In the genomic region with DNA sequence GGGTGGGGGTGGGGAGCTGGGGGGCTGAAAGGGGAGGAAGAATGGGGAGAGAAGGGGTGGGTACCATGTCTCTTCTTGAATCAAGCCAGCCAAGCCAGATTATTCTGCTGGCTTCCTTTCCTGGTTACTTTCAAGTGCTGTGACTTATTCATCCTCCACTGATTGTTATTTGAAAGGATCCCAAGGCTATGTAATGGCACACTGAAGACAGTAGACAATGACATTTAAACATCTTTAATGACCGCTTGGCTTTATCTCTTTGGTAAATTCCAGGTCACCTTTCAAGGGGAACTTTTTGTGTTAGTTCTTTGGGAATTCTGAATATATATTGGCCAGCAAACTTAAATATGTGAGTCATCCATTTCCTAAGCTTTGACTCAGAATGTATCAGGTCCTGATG, we compare ENCODE assay signal across 11 mouse cellular contexts. TPM values are rescaled to one million over a fixed set of nuclear protein-coding genes. Genes with fewer than 3 reads are reported as not detected.
DNase-seq lines count a peak whose midpoint lies in the region; ATAC-seq lines count a peak whose summit lies in the region.
"Had no signal": no experiment of that assay in that cellular context is flagged by ENCODE, and none has a peak within 500 bp of the region (broad histone marks: within the 10 kb centered on the region; RNA-seq: fewer than 3 reads in every experiment).

No protein-coding gene starts in this region.

- 60% methylated on average over 1 of the region's 1 CpGs for WGBS in hindbrain, embryonic 10.5 days
- 39% methylated on average over 1 of the region's 1 CpGs for WGBS in hindbrain, embryonic 13.5 days
- WGBS in embryonic facial prominence, embryonic 10.5 days = 57% methylated on average over 1 of the region's 1 CpGs
- 31% methylated on average over 1 of the region's 1 CpGs for WGBS in limb, embryonic 10.5 days

- peaks cover 41% of the 10 kb centered on the region for H3K27me3 ChIP-seq in hindbrain, embryonic 10.5 days (ENCODE audit: insufficient read depth, poor library complexity, severe bottlenecking)
- H3K27me3 ChIP-seq in hindbrain, embryonic 13.5 days = peaks cover 40% of the 10 kb centered on the region
- H3K27me3 ChIP-seq in embryonic facial prominence, embryonic 10.5 days (replicated peaks; ENCODE audit: low read depth, poor library complexity, severe bottlenecking) = peaks cover 18% of the 10 kb centered on the region
- no peaks in the 10 kb centered on the region for H3K27me3 ChIP-seq in limb, embryonic 10.5 days (ENCODE audit: low read depth, poor library complexity, severe bottlenecking)

- peaks cover 34% of the 10 kb centered on the region for H3K4me1 ChIP-seq in hindbrain, embryonic 10.5 days (replicated peaks)
- H3K4me1 ChIP-seq in hindbrain, embryonic 13.5 days (replicated peaks) = peaks cover 31% of the 10 kb centered on the region
- peaks cover 42% of the 10 kb centered on the region for H3K4me1 ChIP-seq in embryonic facial prominence, embryonic 10.5 days
- H3K4me1 ChIP-seq in limb, embryonic 10.5 days = peaks cover 78% of the 10 kb centered on the region

- no peaks in the 10 kb centered on the region for H3K36me3 ChIP-seq in hindbrain, embryonic 10.5 days
- H3K36me3 ChIP-seq in hindbrain, embryonic 13.5 days = no peaks in the 10 kb centered on the region
- no peaks in the 10 kb centered on the region for H3K36me3 ChIP-seq in embryonic facial prominence, embryonic 10.5 days (replicated peaks)
- no peaks in the 10 kb centered on the region for H3K36me3 ChIP-seq in limb, embryonic 10.5 days

- DNase-seq in hindbrain, embryonic 10.5 days (ENCODE audit: low spot score) = no peak
- peak; percentile 16 for DNase-seq in 3T3-L1 (ENCODE audit: low read depth, low spot score)
- DNase-seq in embryonic facial prominence, embryonic 10.5 days (ENCODE audit: low spot score) = no peak
- no peak for DNase-seq in limb, embryonic 10.5 days (ENCODE audit: low spot score)
- no peak for DNase-seq in ovary, postnatal 10 days (ENCODE audit: low spot score)
- no peak for DNase-seq in spleen, postnatal 4 days (ENCODE audit: low spot score in 2 of 2)
- no peak for DNase-seq in layer of hippocampus, adult 9-10 months (ENCODE audit: low spot score)
- DNase-seq: kidney, adult 11 months; thymus, postnatal 4 days had no signal

- no peak for ATAC-seq in hindbrain, embryonic 13.5 days (ENCODE audit: low FRiP score)

- H3K27ac ChIP-seq in hindbrain, embryonic 10.5 days = peak overlapping the region; percentile 50; the same call in 1 of the 2 replicates
- no peak overlapping the region for H3K27ac ChIP-seq in hindbrain, embryonic 13.5 days
- peak overlapping the region; percentile 87 for H3K27ac ChIP-seq in embryonic facial prominence, embryonic 10.5 days (replicated peaks)
- H3K27ac ChIP-seq in limb, embryonic 10.5 days = peak overlapping the region; percentile 92

- no peaks in the 10 kb centered on the region for H3K9me3 ChIP-seq in hindbrain, embryonic 10.5 days
- no peaks in the 10 kb centered on the region for H3K9me3 ChIP-seq in hindbrain, embryonic 13.5 days
- H3K9me3 ChIP-seq in embryonic facial prominence, embryonic 10.5 days = no peaks in the 10 kb centered on the region
- no peaks in the 10 kb centered on the region for H3K9me3 ChIP-seq in limb, embryonic 10.5 days (replicated peaks)

- no peak overlapping the region for H3K4me2 ChIP-seq in hindbrain, embryonic 13.5 days

- no peak overlapping the region for H3K9ac ChIP-seq in hindbrain, embryonic 13.5 days

- H3K4me3 ChIP-seq in hindbrain, embryonic 10.5 days = peak overlapping the region; percentile 63
- H3K4me3 ChIP-seq in hindbrain, embryonic 13.5 days = no peak overlapping the region
- peak overlapping the region; percentile 71 for H3K4me3 ChIP-seq in embryonic facial prominence, embryonic 10.5 days
- peak overlapping the region; percentile 69 for H3K4me3 ChIP-seq in limb, embryonic 10.5 days
- H3K4me3 ChIP-seq: megakaryocyte, embryonic 14.5 days had no signal

RNA-seq across cellular contexts. Expression of gene Fgf10, which starts 47.1 kb away (rescaled TPM):
- 3.9 and 5.2 TPM in 2 replicates for polyA plus RNA-seq in hindbrain, embryonic 10.5 days (2016; fragmentation: Nextera tagmentation; extraction: Ambion mirVana)
- polyA plus RNA-seq in hindbrain, embryonic 13.5 days (2015; fragmentation: Nextera tagmentation; extraction: Ambion mirVana) = 2.3 and 4.0 TPM in 2 replicates
- polyA plus RNA-seq in embryonic facial prominence, embryonic 10.5 days (2016; fragmentation: Nextera tagmentation; extraction: Ambion mirVana) = 8.0 and 8.6 TPM in 2 replicates
- 12.3 and 18.7 TPM in 2 replicates for polyA plus RNA-seq in limb, embryonic 10.5 days (2016; fragmentation: Nextera tagmentation; extraction: Ambion mirVana)
